Mouse (Mus musculus) regulatory T cell (primary cell): ENCODE measurements around the gene Nxt1.

ENCODE experiments used
- in situ Hi-C: fragments of 300-600 bp; cut with MboI, MseI; formaldehyde crosslinking; loops from one replicate; pipeline ENCODE4 v1.15.1; 2025; ENCODE audit warnings: high pct_unique_total_duplicates

The Nxt1 gene

GRCm38 (mm10) chr2:148689444-148690140, 17.2 kb downstream of the Nxt1 start:
- in situ Hi-C loops: no loop called here

GRCm38 (mm10) chr2:148690291-148690690, 17.9 kb downstream of the Nxt1 start:
- in situ Hi-C loops: no loop called here

GRCm38 (mm10) chr2:148690781-148691180, 18.4 kb downstream of the Nxt1 start:
- in situ Hi-C loops: no loop called here

- in situ Hi-C loops: no loop called here
Observed at GRCm38 (mm10) chr2:148698571-148698970, 26.2 kb downstream of the Nxt1 start.

GRCm38 (mm10) chr2:148706409-148707201, 34.2 kb downstream of the Nxt1 start:
- in situ Hi-C loops: no loop called here

- in situ Hi-C loops: no loop called here
Observed at GRCm38 (mm10) chr2:148707202-148707530, 34.8 kb downstream of the Nxt1 start.

- in situ Hi-C loops: no loop called here
Observed at GRCm38 (mm10) chr2:148712326-148712725, 39.9 kb downstream of the Nxt1 start.

GRCm38 (mm10) chr2:148717072-148717471, 44.7 kb downstream of the Nxt1 start:
- in situ Hi-C loops: no loop called here

- in situ Hi-C loops: no loop called here
Observed at GRCm38 (mm10) chr2:148719271-148719995, 47.0 kb downstream of the Nxt1 start.
